Mouse (Mus musculus): Measurements from ENCODE around the gene Cript.

Gene Cript

GRCm38 (mm10) chr17:87025269-87025949 is at the start of gene Cript, which contains the start of gene Pigf:
Gene Cript (plus strand): TSS chr17:87025550.
Gene Pigf (minus strand): TSS chr17:87025406.
- in situ Hi-C loops (cut with MboI; ENCODE audit: unreplicated experiment in 2 of 2) = loop anchor here in 1 of 2 experiments (10.0 to 25.0 kb wide), 2 partner anchors 61 to 538 kb away; partner anchors contain the start of gene Rhoq

- in situ Hi-C loops (cut with MboI; ENCODE audit: unreplicated experiment in 2 of 2) = no loop called here
Observed at GRCm38 (mm10) chr17:86976387-86976786, 49.0 kb upstream of the Cript start.

GRCm38 (mm10) chr17:86978496-86978895 is 46.9 kb upstream of the Cript start:
- in situ Hi-C loops (cut with MboI; ENCODE audit: unreplicated experiment in 2 of 2) = no loop called here

GRCm38 (mm10) chr17:86981205-86981604 is 44.1 kb upstream of the Cript start:
- in situ Hi-C loops (cut with MboI; ENCODE audit: unreplicated experiment in 2 of 2) = no loop called here

- in situ Hi-C loops (cut with MboI; ENCODE audit: unreplicated experiment in 2 of 2) = no loop called here
Observed at GRCm38 (mm10) chr17:86981701-86982100, 43.6 kb upstream of the Cript start.

GRCm38 (mm10) chr17:86982497-86982896 is 42.9 kb upstream of the Cript start:
- in situ Hi-C loops (cut with MboI; ENCODE audit: unreplicated experiment in 2 of 2) = no loop called here

- in situ Hi-C loops (cut with MboI; ENCODE audit: unreplicated experiment in 2 of 2) = no loop called here
Observed at GRCm38 (mm10) chr17:86986449-86987138, 38.8 kb upstream of the Cript start.

GRCm38 (mm10) chr17:86988161-86988560 is 37.2 kb upstream of the Cript start:
- in situ Hi-C loops (cut with MboI; ENCODE audit: unreplicated experiment in 2 of 2) = no loop called here

GRCm38 (mm10) chr17:86988601-86989184 is 36.7 kb upstream of the Cript start:
- in situ Hi-C loops (cut with MboI; ENCODE audit: unreplicated experiment in 2 of 2) = no loop called here

GRCm38 (mm10) chr17:86991306-86991705 is 34.0 kb upstream of the Cript start:
- in situ Hi-C loops (cut with MboI; ENCODE audit: unreplicated experiment in 2 of 2) = no loop called here

- in situ Hi-C loops (cut with MboI; ENCODE audit: unreplicated experiment in 2 of 2) = no loop called here
Observed at GRCm38 (mm10) chr17:86997323-86997722, 28.0 kb upstream of the Cript start.

GRCm38 (mm10) chr17:87008950-87009349 is 16.4 kb upstream of the Cript start:
- in situ Hi-C loops (cut with MboI; ENCODE audit: unreplicated experiment in 2 of 2) = no loop called here

- in situ Hi-C loops (cut with MboI; ENCODE audit: unreplicated experiment in 2 of 2) = no loop called here
Observed at GRCm38 (mm10) chr17:87011301-87012019, 13.9 kb upstream of the Cript start.

GRCm38 (mm10) chr17:87019692-87020091 is 5.7 kb upstream of the Cript start:
- in situ Hi-C loops (cut with MboI; ENCODE audit: unreplicated experiment in 2 of 2) = loop anchor here in 1 of 2 experiments (10.0 kb wide), 1 partner anchor 55 kb away; the partner anchor contains the start of gene Rhoq

GRCm38 (mm10) chr17:87024491-87025242 is 683 bp upstream of the Cript start:
- in situ Hi-C loops (cut with MboI; ENCODE audit: unreplicated experiment in 2 of 2) = loop anchor here in 1 of 2 experiments (10.0 to 25.0 kb wide), 2 partner anchors 60 to 537 kb away; partner anchors contain the start of gene Rhoq

GRCm38 (mm10) chr17:87036141-87037073 is 11.1 kb downstream of the Cript start:
- in situ Hi-C loops (cut with MboI; ENCODE audit: unreplicated experiment in 2 of 2) = loop anchor here (5.0 to 25.0 kb wide), 3 partner anchors 211 to 549 kb away; no protein-coding TSS in a partner anchor

- in situ Hi-C loops (cut with MboI; ENCODE audit: unreplicated experiment in 2 of 2) = loop anchor here (5.0 to 25.0 kb wide), 3 partner anchors 209 to 551 kb away; no protein-coding TSS in a partner anchor
Observed at GRCm38 (mm10) chr17:87038496-87038895, 13.1 kb downstream of the Cript start.

GRCm38 (mm10) chr17:87041739-87042138 is 16.4 kb downstream of the Cript start:
- in situ Hi-C loops (cut with MboI; ENCODE audit: unreplicated experiment in 2 of 2) = loop anchor here (5.0 to 25.0 kb wide), 5 partner anchors 79 to 554 kb away; partner anchors contain the start of genes Tmem247 (in 2 of the 2) and Rhoq (in 1 of the 2)

Data from v-Abl transformed pro-B cells (cell line).